Mouse (Mus musculus): Measurements from ENCODE around the gene Stxbp6.

- no peak for TF ChIP-seq POLR2A (IDR thresholded peaks at IDR 0.05; ENCODE audit: low read depth, low read length)
- TF ChIP-seq USF1 (IDR thresholded peaks at IDR 0.05; ENCODE audit: low read depth, low read length): no peak
- no peak for TF ChIP-seq ZNF384 (IDR thresholded peaks at IDR 0.05; ENCODE audit: low read depth, low read length)
- no peak for TF ChIP-seq SMC3 (IDR thresholded peaks at IDR 0.05; ENCODE audit: low read depth, low read length)
- no peak for TF ChIP-seq ELF1 (IDR thresholded peaks at IDR 0.05; ENCODE audit: low read depth, low read length)
Measured at GRCm38 (mm10) chr12:44840585-44840984, 233.9 kb downstream of the Stxbp6 start.

Data from CH12.LX (cell line).